Mouse (Mus musculus): ENCODE measurements around the gene Gxylt2.

Gxylt2 gene

DNA sequence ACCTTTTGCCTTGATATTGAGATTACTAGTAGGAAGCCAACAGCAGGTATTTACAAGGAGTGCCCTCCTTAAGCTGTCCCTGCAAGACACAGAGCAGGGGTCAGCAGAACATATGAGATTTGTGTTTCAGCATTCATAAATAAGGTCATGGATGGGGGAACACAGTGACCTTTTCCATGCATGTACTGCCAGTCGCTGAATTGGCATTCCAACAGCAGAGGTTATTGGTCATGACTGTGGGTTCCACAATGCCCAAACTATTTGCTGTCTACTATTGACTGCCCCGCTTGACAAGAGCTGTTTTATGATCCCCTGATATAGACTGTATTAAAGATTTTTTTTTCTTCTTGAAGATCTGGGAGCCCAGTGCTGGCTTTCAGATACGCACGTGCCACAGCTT is 95.2 kb downstream of the Gxylt2 start:
- no peak for DNase-seq (ENCODE audit: low read depth, low spot score)

DNA sequence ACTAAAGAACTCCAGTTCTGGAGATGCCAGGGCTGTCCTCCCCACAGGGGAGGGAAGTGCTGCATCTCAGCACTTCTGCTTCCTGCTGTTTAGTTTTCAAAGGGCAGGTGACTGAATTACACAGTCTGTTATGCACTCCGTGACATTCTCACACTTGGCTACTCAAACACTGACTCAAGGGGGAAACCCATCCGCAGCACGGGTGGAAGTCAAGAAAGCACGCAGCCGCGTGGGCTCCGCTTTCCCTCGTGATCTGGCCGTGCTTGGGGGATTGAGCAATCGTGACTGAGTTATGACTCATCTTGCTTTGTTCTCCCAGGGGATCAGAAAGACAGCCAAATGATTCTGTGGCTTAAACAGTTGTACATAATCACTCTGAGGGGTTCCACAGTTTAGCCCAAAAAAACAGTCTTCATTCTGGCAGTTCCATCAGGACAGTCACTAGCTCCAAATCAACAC is 96.0 kb downstream of the Gxylt2 start:
- peak; percentile 63 for DNase-seq (ENCODE audit: low read depth, low spot score)

GRCm38 (mm10) chr6:100802381-100803083 is 98.0 kb downstream of the Gxylt2 start:
- no peak for DNase-seq (ENCODE audit: low read depth, low spot score)

- no peak for DNase-seq (ENCODE audit: low read depth, low spot score)
Observed at GRCm38 (mm10) chr6:100803250-100803649, 98.7 kb downstream of the Gxylt2 start.

DNA sequence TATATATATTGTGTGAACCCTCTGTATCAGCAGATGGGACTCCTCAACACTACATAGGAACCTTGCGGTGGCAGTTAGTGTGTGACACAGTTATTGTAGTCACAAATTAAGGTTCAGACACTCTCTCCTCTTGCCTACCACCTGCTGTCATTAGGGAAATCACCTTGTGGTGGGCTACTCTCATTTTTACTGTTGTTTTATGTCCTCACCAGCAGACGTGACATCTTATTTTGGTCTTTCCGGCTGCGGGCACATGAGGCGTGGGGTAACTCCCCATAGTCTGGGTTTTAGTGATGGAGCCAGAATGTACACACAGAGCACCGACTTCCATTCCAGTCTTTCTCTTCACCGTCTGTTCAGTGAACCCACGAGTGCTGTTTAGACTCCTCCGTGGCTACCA is 102.7 kb downstream of the Gxylt2 start:
- DNase-seq (ENCODE audit: low read depth, low spot score) = peak; percentile 76

DNA sequence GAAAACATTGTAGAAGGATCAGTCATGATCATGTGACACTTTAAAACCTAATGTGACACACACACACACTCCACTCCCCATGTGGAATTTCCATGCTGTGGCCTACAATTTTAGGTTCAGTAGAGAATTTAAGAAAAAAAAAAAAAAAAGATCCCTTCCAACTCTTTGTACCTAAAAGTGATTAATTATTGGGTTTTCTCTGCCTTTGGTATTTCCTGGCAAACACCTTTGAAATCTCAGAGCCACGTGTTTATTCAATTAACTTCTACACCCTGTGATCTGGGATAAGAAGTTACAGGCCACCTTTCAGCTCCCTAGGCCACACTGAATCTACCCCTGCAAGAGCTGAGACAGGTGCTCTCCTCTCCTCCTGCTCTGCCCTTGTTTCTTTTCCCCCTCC is 103.2 kb downstream of the Gxylt2 start:
- DNase-seq (ENCODE audit: low read depth, low spot score) = peak; percentile 22

GRCm38 (mm10) chr6:100808221-100808778 is 103.8 kb downstream of the Gxylt2 start:
- no peak for DNase-seq (ENCODE audit: low read depth, low spot score)

GRCm38 (mm10) chr6:100810117-100810516 is 105.6 kb downstream of the Gxylt2 start:
- peak; percentile 8 for DNase-seq (ENCODE audit: low read depth, low spot score)

DNA sequence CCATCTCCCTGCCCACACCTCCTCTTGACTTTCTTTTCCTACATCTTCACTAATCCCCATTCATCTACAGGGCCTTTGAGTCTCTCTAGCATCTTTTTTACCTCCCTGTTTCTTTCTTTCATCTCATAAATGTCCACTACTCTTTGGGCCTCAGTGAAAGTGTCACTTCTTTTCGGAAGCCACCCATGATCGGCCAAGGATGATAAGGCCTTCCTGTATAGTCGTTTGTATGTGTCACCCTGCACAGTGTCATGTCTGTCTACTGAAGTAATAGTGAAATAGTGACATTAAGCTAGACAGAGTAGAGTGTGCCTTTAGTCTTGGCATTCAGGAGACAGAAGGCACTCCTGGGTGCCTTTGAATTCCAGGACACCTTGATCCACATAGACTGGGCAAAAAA is 107.2 kb downstream of the Gxylt2 start:
- DNase-seq (ENCODE audit: low read depth, low spot score) = no peak

DNA sequence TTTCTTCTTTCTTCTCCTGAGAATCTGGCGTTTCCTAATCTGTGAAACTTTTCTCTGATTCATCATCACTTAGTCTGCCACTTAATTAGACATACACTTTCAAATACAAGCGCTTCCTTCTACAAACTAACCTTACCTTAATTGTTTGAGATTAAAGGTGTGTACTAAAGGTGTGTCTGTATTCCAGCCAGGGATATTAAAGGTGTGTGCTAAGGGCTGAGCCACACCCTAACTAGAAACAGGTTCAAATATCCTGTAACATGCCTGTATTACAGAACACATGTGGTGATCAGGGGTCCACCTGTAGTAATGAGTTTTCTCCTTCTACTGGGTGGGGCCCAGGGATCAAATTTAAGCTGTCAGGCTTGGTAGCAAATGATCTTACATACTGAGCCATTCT is 116.8 kb downstream of the Gxylt2 start:
- no peak for DNase-seq (ENCODE audit: low read depth, low spot score)

DNA sequence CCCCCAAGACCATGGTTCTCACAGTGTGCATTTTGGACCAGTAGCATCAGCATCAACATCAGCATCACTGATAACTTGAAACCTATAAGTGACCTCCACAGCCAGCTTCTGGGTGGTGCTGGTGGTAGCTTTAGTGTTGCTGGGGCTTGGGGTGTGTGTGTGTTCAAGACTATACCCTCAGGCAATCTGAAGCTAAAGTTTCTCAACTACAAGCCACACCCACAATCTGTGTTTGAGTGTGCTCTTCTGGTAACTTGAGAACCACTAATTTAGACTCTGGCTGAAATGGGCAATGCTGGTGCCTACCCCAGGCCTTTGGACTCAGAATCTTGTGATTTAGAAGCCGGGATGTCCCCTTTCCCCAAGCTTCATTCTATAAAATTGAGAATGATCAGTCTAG is 118.8 kb downstream of the Gxylt2 start:
- no peak for DNase-seq (ENCODE audit: low read depth, low spot score)

DNA sequence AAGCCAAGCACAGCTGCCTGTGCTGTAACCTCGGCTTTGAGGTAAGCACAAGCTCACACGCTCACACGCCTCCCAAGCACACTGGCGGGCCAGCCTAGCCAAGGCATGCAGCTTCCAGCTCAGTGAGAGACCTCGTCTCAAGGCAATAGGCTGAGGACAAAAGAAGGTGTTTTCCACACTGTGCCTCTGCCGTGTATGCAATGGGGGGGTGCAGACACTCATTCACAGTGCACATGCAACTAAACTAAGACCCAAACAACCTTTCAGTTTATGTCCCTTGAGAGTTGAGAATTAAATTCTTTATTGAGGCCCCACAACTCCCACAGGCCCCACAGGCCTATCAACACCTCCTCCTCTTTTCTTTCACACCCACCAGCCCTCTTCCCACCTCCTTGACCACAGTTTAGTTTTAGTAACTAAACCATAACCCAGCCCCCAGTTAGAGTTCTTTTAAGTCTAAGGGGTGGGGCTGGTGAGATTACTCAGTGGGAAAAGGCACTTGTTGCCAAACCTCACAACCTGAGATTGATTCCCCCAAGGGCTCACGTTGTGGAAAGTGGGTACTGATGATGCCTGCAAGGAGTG is 119.9 kb downstream of the Gxylt2 start:
- DNase-seq (ENCODE audit: low read depth, low spot score) = peak; percentile 70

- DNase-seq (ENCODE audit: low read depth, low spot score) = no peak
Observed at GRCm38 (mm10) chr6:100826046-100826445, 121.5 kb downstream of the Gxylt2 start.

- no peak for DNase-seq (ENCODE audit: low read depth, low spot score)
Observed at GRCm38 (mm10) chr6:100828565-100828964, 124.0 kb downstream of the Gxylt2 start.

- DNase-seq (ENCODE audit: low read depth, low spot score) = no peak
Observed at GRCm38 (mm10) chr6:100829770-100830169, 125.2 kb downstream of the Gxylt2 start.

- DNase-seq (ENCODE audit: low read depth, low spot score) = no peak
Observed at GRCm38 (mm10) chr6:100831188-100831587, 126.7 kb downstream of the Gxylt2 start.

DNA sequence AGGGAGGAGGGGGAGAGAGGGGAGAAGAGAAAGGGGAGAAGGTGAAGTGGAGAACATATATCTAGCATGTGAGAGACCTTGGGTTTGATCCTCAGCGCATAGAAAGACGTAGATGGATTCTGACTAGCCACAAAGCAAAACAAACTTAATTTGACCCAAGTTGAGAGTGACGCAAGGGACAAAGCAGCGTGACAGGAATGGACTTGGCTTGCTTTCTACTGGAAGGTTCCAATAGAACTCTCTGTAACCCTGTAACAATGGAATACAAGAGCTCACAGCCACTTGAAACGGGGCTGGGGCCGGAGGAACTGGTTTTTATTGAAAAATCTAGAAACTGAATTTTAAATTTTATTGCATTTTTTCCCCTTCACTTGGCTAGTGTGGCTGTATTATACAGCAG is 127.2 kb downstream of the Gxylt2 start:
- no peak for DNase-seq (ENCODE audit: low read depth, low spot score)

DNA sequence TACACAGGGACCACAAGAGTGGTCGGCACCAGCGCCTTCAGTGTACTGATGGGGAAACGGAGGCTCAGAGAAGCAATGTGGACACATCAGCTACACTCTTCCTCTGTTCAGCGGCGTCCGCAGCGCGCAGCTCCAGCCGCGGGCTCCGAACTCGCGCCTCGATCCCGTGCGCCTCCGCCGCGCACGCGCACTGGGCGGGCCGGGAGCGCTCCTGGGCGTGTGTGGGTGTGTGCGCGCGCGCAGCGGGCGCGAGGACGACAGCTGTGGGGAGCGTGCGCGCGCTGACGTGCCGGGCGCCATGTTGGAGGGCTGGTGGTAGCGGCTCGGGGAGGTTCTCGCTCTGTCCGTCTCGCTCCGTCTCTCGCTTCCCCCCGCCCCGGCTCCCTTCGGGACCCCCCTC is 128.8 kb downstream of the Gxylt2 start, which contains the start of gene Ppp4r2:
Gene Ppp4r2, plus strand, starts transcription at position 268 of the 400 bp plus-strand sequence.
- DNase-seq (ENCODE audit: low read depth, low spot score) = peak; percentile 95

DNA sequence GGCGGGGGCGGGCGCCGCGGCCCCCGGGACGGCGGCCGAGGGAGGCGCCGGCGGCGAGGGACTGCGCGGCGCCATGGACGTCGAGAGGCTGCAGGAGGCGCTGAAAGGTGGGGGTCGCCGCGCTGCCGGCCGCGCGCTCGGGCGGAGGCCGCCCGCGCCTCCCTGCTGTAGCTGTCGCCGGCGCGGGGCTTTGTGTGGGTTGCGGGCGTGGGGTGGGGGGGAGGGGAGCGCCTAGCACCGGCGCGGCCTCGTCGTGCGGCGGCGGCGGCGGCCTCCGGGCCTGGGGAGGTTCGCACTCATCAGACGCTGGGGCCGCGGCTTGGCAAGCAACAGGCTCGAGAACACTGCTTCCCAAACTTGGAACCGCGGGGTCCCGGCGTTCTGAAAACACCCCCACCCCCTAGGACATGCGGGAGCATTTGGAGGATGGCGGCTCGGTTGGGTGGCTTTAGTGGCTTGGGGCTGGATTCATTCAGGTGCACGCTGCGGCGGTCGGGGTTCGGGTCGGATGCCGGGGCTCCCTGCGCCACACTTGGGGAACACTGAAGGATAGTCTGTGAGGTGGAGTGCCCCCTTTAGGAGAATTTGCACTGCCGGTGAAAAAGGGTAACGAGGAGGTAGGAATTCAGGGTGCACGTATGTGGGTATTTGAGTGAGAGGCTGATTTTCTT is 129.4 kb downstream of the Gxylt2 start:
- peak; percentile 75 for DNase-seq (ENCODE audit: low read depth, low spot score)

GRCm38 (mm10) chr6:100834489-100835160 is 130.1 kb downstream of the Gxylt2 start:
- no peak for DNase-seq (ENCODE audit: low read depth, low spot score)

- peak; percentile 40 for DNase-seq (ENCODE audit: low read depth, low spot score)
Observed at GRCm38 (mm10) chr6:100845058-100845457, 140.5 kb downstream of the Gxylt2 start.

- no peak for DNase-seq (ENCODE audit: low read depth, low spot score)
Observed at GRCm38 (mm10) chr6:100847264-100847663, 142.7 kb downstream of the Gxylt2 start.
